Mouse (Mus musculus) bone marrow, adult 2 months (tissue): Measurements from ENCODE around the gene Pnma3.

Experiments
- CTCF ChIP-seq: fragments of 200-500 bp; IDR thresholded peaks from 2 replicates; pipeline ENCODE4 v1.5.1; 2011; ENCODE audit warnings: low read length, control low read depth; ENCODE audit not compliant: control insufficient read depth, insufficient read depth
- POLR2A ChIP-seq: fragments of 200-500 bp; IDR thresholded peaks from 2 replicates; pipeline ENCODE4 v1.6.1; 2011; ENCODE audit warnings: low read depth, mild to moderate bottlenecking, control low read depth, low read length, borderline replicate concordance; ENCODE audit not compliant: control insufficient read depth

- TF ChIP-seq CTCF = no peak
- no peak for TF ChIP-seq POLR2A
These were observed 824 bp upstream of the Pnma3 start for GRCm38 (mm10) chrX:73063512-73064414.
